Mouse (Mus musculus) stomach, postnatal 0 days (tissue): ENCODE measurements around the gene Cnga3.

Experiments
- CTCF ChIP-seq: IDR thresholded peaks from 2 replicates; pipeline ENCODE4 v1.5.1; 2016; ENCODE audit warnings: antibody characterized with exemption, low read depth, mild to moderate bottlenecking, moderate library complexity
- EP300 ChIP-seq: optimal IDR thresholded peaks from 2 replicates; pipeline ENCODE3; 2016; ENCODE audit warnings: antibody characterized with exemption

DNA sequence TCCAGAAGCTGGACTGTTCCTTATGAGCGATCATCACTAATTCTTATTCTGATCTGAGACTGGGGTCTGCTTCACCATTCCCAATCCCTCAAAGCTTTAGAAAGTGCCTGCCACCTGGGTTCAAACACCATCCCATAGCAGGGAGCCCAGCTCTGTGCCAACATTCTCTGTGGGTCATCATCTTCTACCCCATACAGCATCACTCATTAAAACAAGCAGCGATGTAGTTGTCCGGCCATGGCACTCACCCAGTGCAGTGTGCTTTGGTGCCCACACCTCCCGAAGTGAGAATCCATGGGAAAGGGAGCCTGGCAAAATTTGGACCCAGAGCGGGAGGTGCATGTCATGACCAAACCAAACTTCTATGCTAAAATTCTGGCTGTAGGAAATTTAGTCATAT, 5.4 kb downstream of the Cnga3 start:
- TF ChIP-seq CTCF = no peak
- TF ChIP-seq EP300 = no peak
